Mouse (Mus musculus): ENCODE measurements around the gene Ctdsp1.

DNA sequence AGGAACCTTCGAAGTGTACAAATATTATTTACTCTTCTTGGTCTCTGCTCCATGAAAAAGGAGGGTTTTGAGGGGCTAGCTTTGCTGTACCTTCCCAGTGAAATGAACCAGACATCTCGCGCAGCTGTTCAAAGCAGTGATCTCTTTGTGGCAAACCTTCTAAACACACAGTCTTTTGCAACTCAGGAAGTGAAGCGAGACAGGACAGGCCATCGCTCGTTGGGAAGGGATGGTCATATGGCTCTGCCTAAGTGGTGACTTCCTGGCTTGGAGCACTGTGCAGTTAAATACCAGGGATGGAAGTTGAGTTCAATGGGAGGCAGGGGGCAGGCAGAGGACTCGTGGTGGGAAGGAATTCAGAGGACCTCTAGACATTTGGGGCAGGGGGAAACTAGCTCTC lies 34.5 kb downstream of the Ctdsp1 start:
- TF ChIP-seq CTCF (IDR thresholded peaks at IDR 0.05; ENCODE audit: low read depth, low read length) = no peak
- TF ChIP-seq POLR2A (IDR thresholded peaks at IDR 0.05; ENCODE audit: borderline replicate concordance, low read depth, low read length) = no peak

Measured in bone marrow macrophage, adult 2 months (primary cell).